Comparison of ENCODE assay signal across 14 mouse cellular contexts in genomic region chr1:126461527-126462354, GRCm38 (mm10).
DNase-seq lines count a peak whose midpoint lies in the region; ATAC-seq lines count a peak whose summit lies in the region.
"Had no signal": no experiment of that assay in that cellular context is flagged by ENCODE, and none has a peak within 500 bp of the region (broad histone marks: within the 10 kb centered on the region; RNA-seq: fewer than 3 reads in every experiment).

No protein-coding gene starts in this region.

- H3K4me3 ChIP-seq in heart, embryonic 15.5 days, result no peak overlapping the region
- no peak overlapping the region for H3K4me3 ChIP-seq in heart, embryonic 10.5 days
- H3K4me3 ChIP-seq in midbrain, embryonic 10.5 days, result no peak overlapping the region
- H3K4me3 ChIP-seq in midbrain, embryonic 11.5 days (ENCODE audit: low read depth, low read length), result no peak overlapping the region
- no peak overlapping the region for H3K4me3 ChIP-seq in midbrain, embryonic 14.5 days (replicated peaks; ENCODE audit: low read depth, low read length)
- H3K4me3 ChIP-seq: limb, embryonic 10.5 days; liver, embryonic 15.5 days had no signal

- peaks cover 10% of the 10 kb centered on the region; the same call in 1 of the 2 replicates for H3K4me1 ChIP-seq in heart, embryonic 15.5 days (replicated peaks)
- H3K4me1 ChIP-seq in heart, embryonic 10.5 days, result no peaks in the 10 kb centered on the region
- H3K4me1 ChIP-seq in midbrain, embryonic 10.5 days, result peaks cover 19% of the 10 kb centered on the region
- H3K4me1 ChIP-seq in midbrain, embryonic 11.5 days (ENCODE audit: control insufficient read depth, insufficient read depth, low read length), result peaks cover 6% of the 10 kb centered on the region; the same call in 1 of the 2 replicates
- H3K4me1 ChIP-seq in midbrain, embryonic 14.5 days (ENCODE audit: control insufficient read depth, insufficient read depth, low read length), result peaks cover 4% of the 10 kb centered on the region; the same call in 1 of the 2 replicates
- H3K4me1 ChIP-seq: limb, embryonic 10.5 days; liver, embryonic 15.5 days had no signal

- peak; percentile 62 for ATAC-seq in heart, embryonic 15.5 days (replicated peaks; ENCODE audit: insufficient number of reproducible peaks, insufficient read depth, low FRiP score, low read depth)
- no peak for ATAC-seq in midbrain, embryonic 11.5 days (ENCODE audit: low FRiP score)
- no peak; the same call in 1 of the 2 replicates for ATAC-seq in midbrain, embryonic 14.5 days (ENCODE audit: low FRiP score, low TSS enrichment)

- no peak overlapping the region for H3K9ac ChIP-seq in heart, embryonic 15.5 days
- H3K9ac ChIP-seq in midbrain, embryonic 11.5 days (ENCODE audit: low read length), result no peak overlapping the region
- no peak overlapping the region for H3K9ac ChIP-seq in midbrain, embryonic 14.5 days (replicated peaks; ENCODE audit: low read length)
- H3K9ac ChIP-seq: liver, embryonic 15.5 days had no signal

- no peaks in the 10 kb centered on the region for H3K9me3 ChIP-seq in heart, embryonic 15.5 days (replicated peaks)
- H3K9me3 ChIP-seq in heart, embryonic 10.5 days, result no peaks in the 10 kb centered on the region
- no peaks in the 10 kb centered on the region for H3K9me3 ChIP-seq in midbrain, embryonic 10.5 days (replicated peaks)
- H3K9me3 ChIP-seq in midbrain, embryonic 11.5 days (ENCODE audit: control insufficient read depth, low read length), result no peaks in the 10 kb centered on the region
- no peaks in the 10 kb centered on the region for H3K9me3 ChIP-seq in midbrain, embryonic 14.5 days (ENCODE audit: control insufficient read depth, low read length)
- H3K9me3 ChIP-seq: limb, embryonic 10.5 days; liver, embryonic 15.5 days had no signal

- peak overlapping the region; percentile 3 for H3K4me2 ChIP-seq in heart, embryonic 15.5 days
- no peak overlapping the region for H3K4me2 ChIP-seq in midbrain, embryonic 11.5 days
- peak overlapping the region; percentile 5; the same call in 1 of the 2 replicates for H3K4me2 ChIP-seq in midbrain, embryonic 14.5 days (ENCODE audit: low read length)
- H3K4me2 ChIP-seq: liver, embryonic 15.5 days had no signal

- peak; percentile 36 for DNase-seq in adrenal gland, postnatal 14 days
- DNase-seq in adrenal gland, adult 2 months, result no peak
- no peak for DNase-seq in heart, embryonic 10.5 days (ENCODE audit: low spot score)
- no peak for DNase-seq in midbrain, embryonic 10.5 days (ENCODE audit: low spot score)
- DNase-seq in midbrain, embryonic 11.5 days (ENCODE audit: low spot score, missing footprints), result no peak
- peak; percentile 53 for DNase-seq in midbrain, embryonic 14.5 days
- DNase-seq in left cerebral cortex, postnatal 25 days (ENCODE audit: low spot score in 2 of 2), result no peak
- DNase-seq: cerebellum, adult 18-20 months; kidney, adult 8-10 months; right cerebral cortex, postnatal 25 days; thymus, postnatal 36 days had no signal

- intact Hi-C loops in left cerebral cortex, postnatal 25 days (cut with DNase I), result no loop called here

- 22% methylated on average over 11 of the region's 11 CpGs for WGBS in heart, embryonic 15.5 days
- 42% methylated on average over 11 of the region's 11 CpGs for WGBS in heart, embryonic 10.5 days
- 42% methylated on average over 11 of the region's 11 CpGs for WGBS in midbrain, embryonic 10.5 days
- 31% methylated on average over 11 of the region's 11 CpGs for WGBS in midbrain, embryonic 11.5 days
- 21% methylated on average over 11 of the region's 11 CpGs for WGBS in midbrain, embryonic 14.5 days

- H3K27ac ChIP-seq in heart, embryonic 15.5 days, result peak overlapping the region; percentile 39; the same call in 1 of the 2 replicates
- no peak overlapping the region for H3K27ac ChIP-seq in heart, embryonic 10.5 days
- 0 out of 2 replicates have a peak overlapping the region, but pooled peaks have one; percentile 17 for H3K27ac ChIP-seq in midbrain, embryonic 10.5 days (replicated peaks)
- H3K27ac ChIP-seq in midbrain, embryonic 11.5 days (ENCODE audit: low read depth, low read length), result no peak overlapping the region
- H3K27ac ChIP-seq in midbrain, embryonic 14.5 days (replicated peaks; ENCODE audit: low read depth, low read length), result 0 out of 2 replicates have a peak overlapping the region, but pooled peaks have one; percentile 10
- H3K27ac ChIP-seq: limb, embryonic 10.5 days; liver, embryonic 15.5 days had no signal

- no peaks in the 10 kb centered on the region for H3K36me3 ChIP-seq in heart, embryonic 15.5 days
- no peaks in the 10 kb centered on the region for H3K36me3 ChIP-seq in heart, embryonic 10.5 days
- H3K36me3 ChIP-seq in midbrain, embryonic 10.5 days, result no peaks in the 10 kb centered on the region
- no peaks in the 10 kb centered on the region for H3K36me3 ChIP-seq in midbrain, embryonic 11.5 days (ENCODE audit: control insufficient read depth, insufficient read depth, low read length)
- no peaks in the 10 kb centered on the region for H3K36me3 ChIP-seq in midbrain, embryonic 14.5 days (ENCODE audit: control insufficient read depth, insufficient read depth, low read length)
- H3K36me3 ChIP-seq: limb, embryonic 10.5 days; liver, embryonic 15.5 days had no signal

- H3K27me3 ChIP-seq in heart, embryonic 15.5 days, result no peaks in the 10 kb centered on the region
- H3K27me3 ChIP-seq in heart, embryonic 10.5 days (ENCODE audit: insufficient read depth, poor library complexity, severe bottlenecking), result no peaks in the 10 kb centered on the region
- H3K27me3 ChIP-seq in midbrain, embryonic 10.5 days (ENCODE audit: low read depth, poor library complexity, severe bottlenecking), result no peaks in the 10 kb centered on the region
- no peaks in the 10 kb centered on the region for H3K27me3 ChIP-seq in midbrain, embryonic 11.5 days (ENCODE audit: control insufficient read depth, insufficient read depth, low read length)
- no peaks in the 10 kb centered on the region for H3K27me3 ChIP-seq in midbrain, embryonic 14.5 days (ENCODE audit: control insufficient read depth, insufficient read depth, low read length)
- H3K27me3 ChIP-seq: liver, embryonic 15.5 days had no signal

Comparison
In these comparisons a context has a peak if more than half of its experiments do, and no peak if none do; other contexts are left out.
1. DNase-seq: peak in adrenal gland, postnatal 14 days (single experiment) and midbrain, embryonic 14.5 days (single experiment); none in adrenal gland, adult 2 months (single experiment), heart, embryonic 10.5 days (single experiment), midbrain, embryonic 10.5 days (single experiment), midbrain, embryonic 11.5 days (single experiment) and left cerebral cortex, postnatal 25 days (0 of 2).
2. H3K27ac ChIP-seq: peak in heart, embryonic 15.5 days (single experiment), midbrain, embryonic 10.5 days (single experiment) and midbrain, embryonic 14.5 days (single experiment); none in heart, embryonic 10.5 days (single experiment) and midbrain, embryonic 11.5 days (single experiment).